Mouse (Mus musculus) olfactory bulb, adult 2 months (tissue): ENCODE data around the gene Casp7. TPM values are rescaled to one million over a fixed set of nuclear protein-coding genes. Genes with fewer than 3 reads are reported as not detected.

ENCODE experiments used
- H3K27ac ChIP-seq: fragments of 200-500 bp; 2 replicates; pipeline ENCODE4 v1.5.1; 2012; ENCODE audit warnings: low read depth, low read length; ENCODE audit not compliant: insufficient read depth
- H3K4me1 ChIP-seq: fragments of 200-500 bp; 2 replicates; pipeline ENCODE4 v1.6.1; 2012; ENCODE audit warnings: low read length; ENCODE audit not compliant: control insufficient read depth, insufficient read depth
- H3K4me3 ChIP-seq: fragments of 200-500 bp; 2 replicates; pipeline ENCODE4 v1.5.1; 2012; ENCODE audit warnings: mild to moderate bottlenecking, low read depth, low read length, moderate library complexity; ENCODE audit not compliant: insufficient read depth
- CTCF ChIP-seq: fragments of 200-500 bp; IDR thresholded peaks from 2 replicates; pipeline ENCODE4 v1.5.1; 2012; ENCODE audit warnings: low read depth, mild to moderate bottlenecking, low read length, moderate library complexity; ENCODE audit not compliant: insufficient read depth
- POLR2A ChIP-seq: fragments of 200-500 bp; IDR thresholded peaks from 2 replicates; pipeline ENCODE4 v1.6.1; 2012; ENCODE audit warnings: mild to moderate bottlenecking, low read depth, low read length, moderate library complexity; ENCODE audit not compliant: insufficient read depth
- WGBS: fragments of 180-500 bp; shearing (Covaris S2); methylation state at CpG from one replicate; pipeline ENCODE4 v1.1.7; 2018; 5-methylcytosine and 5-hydroxymethylcytosine counted together
- polyA plus RNA-seq: library from polyadenylated mRNA; stranded (reverse); fragments of >200 nt; gene quantifications from 2 replicates; pipeline ENCODE4 v1.2.4, GENCODE M21; 2012; ENCODE audit warnings: low replicate concordance; ENCODE audit not compliant: missing spikeins, insufficient read depth, insufficient read length

The Casp7 gene
- polyA plus RNA-seq, 1 experiment: not detected

GRCm38 (mm10) chr19:56425492-56425891 is 28.6 kb downstream of the Casp7 start:
- TF ChIP-seq CTCF (no peak), POLR2A (no peak)
- 29% methylated on average over 9 of the region's 9 CpGs for WGBS
- Histone ChIP-seq H3K4me3 (no peak overlapping the region), H3K4me1 (peaks cover 25% of the 10 kb centered on the region), H3K27ac (peak overlapping the region; percentile 48)

- Histone ChIP-seq H3K4me3 (no peak overlapping the region), H3K4me1 (peaks cover 8% of the 10 kb centered on the region), H3K27ac (no peak overlapping the region)
- no peak for TF ChIP-seq POLR2A
- no peak for TF ChIP-seq CTCF
- 86% methylated on average over 8 of the region's 8 CpGs for WGBS
These were observed 33.4 kb downstream of the Casp7 start for GRCm38 (mm10) chr19:56430369-56430768.

GRCm38 (mm10) chr19:56432706-56433105 is 35.8 kb downstream of the Casp7 start:
- H3K4me1 ChIP-seq: no peaks in the 10 kb centered on the region

GRCm38 (mm10) chr19:56433581-56433980 is 36.7 kb downstream of the Casp7 start:
- TF ChIP-seq CTCF (no peak), POLR2A (no peak)
- Histone ChIP-seq H3K4me1 (no peaks in the 10 kb centered on the region), H3K4me3 (no peak overlapping the region), H3K27ac (no peak overlapping the region)
- 93% methylated on average over 7 of the region's 7 CpGs for WGBS

More at GRCm38 (mm10) chr19:56432706-56433105, 35.8 kb downstream of the Casp7 start:
- no peak overlapping the region for H3K27ac ChIP-seq
- 91% methylated on average over 10 of the region's 10 CpGs for WGBS
- no peak overlapping the region for H3K4me3 ChIP-seq
- TF ChIP-seq CTCF (no peak), POLR2A (no peak)

- no peak for TF ChIP-seq POLR2A
- TF ChIP-seq CTCF: no peak
- Histone ChIP-seq H3K4me3 (no peak overlapping the region), H3K4me1 (no peaks in the 10 kb centered on the region), H3K27ac (no peak overlapping the region)
- WGBS: 96% methylated on average over 13 of the region's 13 CpGs
These were observed 39.5 kb downstream of the Casp7 start for GRCm38 (mm10) chr19:56436380-56436779.

- TF ChIP-seq CTCF: no peak
- TF ChIP-seq POLR2A: no peak
- Histone ChIP-seq H3K4me1 (peaks cover 3% of the 10 kb centered on the region; the same call in 1 of the 2 replicates), H3K27ac (no peak overlapping the region), H3K4me3 (no peak overlapping the region)
- WGBS: 84% methylated on average over 7 of the region's 7 CpGs
These were observed 41.6 kb downstream of the Casp7 start for GRCm38 (mm10) chr19:56438357-56439071.

GRCm38 (mm10) chr19:56439072-56439434 is 42.1 kb downstream of the Casp7 start:
- no peak overlapping the region for H3K27ac ChIP-seq
- TF ChIP-seq POLR2A: no peak
- no peak for TF ChIP-seq CTCF
- H3K4me1 ChIP-seq: peaks cover 4% of the 10 kb centered on the region; the same call in 1 of the 2 replicates
- H3K4me3 ChIP-seq: no peak overlapping the region
- WGBS: 94% methylated on average over 6 of the region's 6 CpGs

- no peak for TF ChIP-seq POLR2A
- no peak for TF ChIP-seq CTCF
- no peak overlapping the region for H3K4me3 ChIP-seq
- 56% methylated on average over 14 of the region's 14 CpGs for WGBS
- no peak overlapping the region for H3K27ac ChIP-seq
- H3K4me1 ChIP-seq: peaks cover 4% of the 10 kb centered on the region; the same call in 1 of the 2 replicates
These were observed 46.5 kb downstream of the Casp7 start for GRCm38 (mm10) chr19:56443445-56443844.

- no peak overlapping the region for H3K27ac ChIP-seq
- peaks cover 11% of the 10 kb centered on the region for H3K4me1 ChIP-seq
- H3K4me3 ChIP-seq: no peak overlapping the region
- TF ChIP-seq CTCF (no peak), POLR2A (no peak)
- WGBS: 95% methylated on average over 4 of the region's 4 CpGs
These were observed 51.9 kb downstream of the Casp7 start for GRCm38 (mm10) chr19:56448784-56449183.
